Mouse (Mus musculus) naive thymus-derived CD4-positive, alpha-beta T cell, adult 2 months (primary cell): ENCODE measurements around the gene M1ap.

Experiments
- DNase-seq: peaks from one replicate; pipeline ENCODE4 v3.0.0-alpha.2; 2011; ENCODE audit warnings: low read depth

The M1ap gene

GRCm38 (mm10) chr6:83008659-83009058 lies 62.0 kb downstream of the M1ap start:
- DNase-seq, result no peak

GRCm38 (mm10) chr6:83010010-83010409 lies 63.3 kb downstream of the M1ap start:
- peak; percentile 52 for DNase-seq

GRCm38 (mm10) chr6:83011255-83011654 lies 64.6 kb downstream of the M1ap start:
- DNase-seq, result no peak

GRCm38 (mm10) chr6:83011756-83012155 lies 65.1 kb downstream of the M1ap start:
- no peak for DNase-seq

- peak; percentile 56 for DNase-seq
These were observed 66.7 kb downstream of the M1ap start for GRCm38 (mm10) chr6:83013444-83013843.

- no peak for DNase-seq
These were observed 68.1 kb downstream of the M1ap start for GRCm38 (mm10) chr6:83014482-83015466.

- DNase-seq, result no peak
These were observed 69.0 kb downstream of the M1ap start for GRCm38 (mm10) chr6:83015749-83016148.

- no peak for DNase-seq
These were observed 70.5 kb downstream of the M1ap start for GRCm38 (mm10) chr6:83017190-83017589.

GRCm38 (mm10) chr6:83019044-83019443 lies 72.3 kb downstream of the M1ap start:
- DNase-seq, result no peak

- DNase-seq, result no peak
These were observed 73.4 kb downstream of the M1ap start for GRCm38 (mm10) chr6:83020121-83020520.

- DNase-seq, result no peak
These were observed 74.3 kb downstream of the M1ap start for GRCm38 (mm10) chr6:83020836-83021593.

- no peak for DNase-seq
These were observed 76.3 kb downstream of the M1ap start for GRCm38 (mm10) chr6:83023008-83023407.

GRCm38 (mm10) chr6:83023786-83024185 lies 77.1 kb downstream of the M1ap start:
- DNase-seq, result no peak

GRCm38 (mm10) chr6:83024421-83024820 lies 77.7 kb downstream of the M1ap start:
- DNase-seq, result no peak

GRCm38 (mm10) chr6:83025221-83025620 lies 78.5 kb downstream of the M1ap start:
- DNase-seq, result no peak

GRCm38 (mm10) chr6:83027293-83027692 lies 80.6 kb downstream of the M1ap start:
- DNase-seq, result no peak

GRCm38 (mm10) chr6:83027706-83028105 lies 81.0 kb downstream of the M1ap start:
- no peak for DNase-seq

- DNase-seq, result no peak
These were observed 83.1 kb downstream of the M1ap start for GRCm38 (mm10) chr6:83029777-83030176.

GRCm38 (mm10) chr6:83031111-83031510 lies 84.4 kb downstream of the M1ap start:
- no peak for DNase-seq

- no peak for DNase-seq
These were observed 85.4 kb downstream of the M1ap start for GRCm38 (mm10) chr6:83031921-83032590.

GRCm38 (mm10) chr6:83032769-83033191 lies 86.1 kb downstream of the M1ap start:
- peak; percentile 60 for DNase-seq
